Mouse (Mus musculus) left cerebral cortex, postnatal 36 days (tissue): ENCODE data around the gene Cpsf4l. TPM values are rescaled to one million over a fixed set of nuclear protein-coding genes. Genes with fewer than 3 reads are reported as not detected.

Experiments used
- DNase-seq, 2 experiments: peaks; one replicate each; pipeline ENCODE4 v3.0.0; 2021 to 2022; ENCODE audit warnings: low spot score in 2 of 2, mixed read lengths in 1 of 2
- intact Hi-C: fragments of 180-260 bp; cut with DNase I; formaldehyde crosslinking; loops from one replicate; pipeline ENCODE4 v1.15.1; 2025
- total RNA-seq, 2 experiments: library from RNA; stranded (reverse); gene quantifications; 2 replicates each; pipeline ENCODE4 v1.2.3; 2021

The Cpsf4l gene
- total RNA-seq, 2 experiments from 2014 or later: not detected

- DNase-seq: no peak
- intact Hi-C loops: no loop called here
Observed at GRCm38 (mm10) chr11:113737912-113738311, 28.1 kb upstream of the Cpsf4l start.

DNA sequence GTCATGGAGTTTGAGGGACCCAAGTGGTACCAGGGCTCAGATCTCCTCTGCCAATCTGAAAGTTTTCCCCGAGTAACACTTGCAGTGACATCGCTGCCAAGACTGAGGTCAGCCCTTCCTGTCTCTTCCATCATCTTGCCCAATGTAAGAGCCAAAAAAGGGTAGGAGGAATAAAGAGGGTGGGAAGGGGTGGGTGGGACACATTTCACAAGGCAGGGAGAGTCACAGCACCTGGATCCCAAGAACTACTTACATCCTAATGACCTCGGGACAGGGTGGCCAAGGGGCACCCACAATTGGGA is 27.7 kb upstream of the Cpsf4l start:
- intact Hi-C loops: no loop called here

GRCm38 (mm10) chr11:113736848-113737552 is 27.2 kb upstream of the Cpsf4l start:
- intact Hi-C loops: no loop called here
- DNase-seq: no peak

More for the DNA sequence above, 27.7 kb upstream of the Cpsf4l start:
- DNase-seq: no peak

DNA sequence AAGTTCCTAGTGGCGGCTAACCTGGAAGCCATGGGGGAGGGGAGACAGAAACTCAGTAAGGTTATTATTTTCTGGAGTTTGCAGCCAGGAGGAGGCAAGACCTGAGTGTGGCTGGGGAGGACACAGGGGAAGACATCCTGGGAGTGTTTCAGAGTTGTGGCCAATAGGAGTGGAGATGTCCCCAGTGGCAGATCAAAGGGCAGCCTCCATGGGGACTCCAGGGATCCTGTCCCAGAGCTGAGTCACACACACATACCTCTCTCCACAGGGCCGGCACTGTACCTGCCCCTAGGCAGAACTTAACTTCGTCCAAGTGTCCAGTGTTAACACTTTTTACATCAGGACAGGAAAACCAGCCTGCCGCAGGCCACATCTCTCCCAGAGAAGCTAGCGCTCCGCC is 25.3 kb upstream of the Cpsf4l start:
- DNase-seq: no peak
- intact Hi-C loops: no loop called here

DNA sequence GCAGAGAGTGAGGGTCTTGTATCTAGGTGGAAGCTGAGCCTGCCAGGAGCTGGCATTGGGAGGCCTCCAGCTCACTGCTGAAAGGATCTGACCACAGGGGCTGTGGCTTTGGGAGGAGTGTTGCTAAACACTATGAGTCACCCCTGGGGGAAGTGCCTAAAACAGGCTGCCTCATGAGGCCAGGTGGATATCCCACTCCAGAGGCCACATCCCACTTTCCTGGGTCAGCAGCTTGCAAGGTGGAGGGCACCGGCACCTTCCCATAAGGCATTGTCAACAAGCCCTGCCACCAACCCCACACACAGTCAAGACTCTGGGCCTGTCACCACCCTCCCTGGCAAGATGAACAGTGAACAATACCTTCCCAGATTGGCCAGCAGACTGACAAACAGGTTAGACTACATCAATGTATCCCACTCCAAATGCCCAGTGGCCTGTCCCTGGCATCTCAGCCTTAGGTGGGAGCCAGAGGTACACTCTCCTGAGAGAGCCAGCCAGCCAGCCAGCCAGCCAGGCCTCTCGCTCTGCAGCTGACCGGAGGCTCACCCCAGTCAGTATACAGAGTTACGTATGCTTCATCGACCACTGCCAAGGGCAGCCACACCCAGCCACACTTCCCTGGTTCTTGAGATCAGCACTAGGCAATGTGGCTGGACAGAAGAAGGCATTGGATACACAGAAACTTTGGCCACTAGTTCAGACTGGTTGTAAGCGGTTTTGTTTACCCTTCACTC is 24.0 kb upstream of the Cpsf4l start:
- intact Hi-C loops: no loop called here
- no peak for DNase-seq

DNA sequence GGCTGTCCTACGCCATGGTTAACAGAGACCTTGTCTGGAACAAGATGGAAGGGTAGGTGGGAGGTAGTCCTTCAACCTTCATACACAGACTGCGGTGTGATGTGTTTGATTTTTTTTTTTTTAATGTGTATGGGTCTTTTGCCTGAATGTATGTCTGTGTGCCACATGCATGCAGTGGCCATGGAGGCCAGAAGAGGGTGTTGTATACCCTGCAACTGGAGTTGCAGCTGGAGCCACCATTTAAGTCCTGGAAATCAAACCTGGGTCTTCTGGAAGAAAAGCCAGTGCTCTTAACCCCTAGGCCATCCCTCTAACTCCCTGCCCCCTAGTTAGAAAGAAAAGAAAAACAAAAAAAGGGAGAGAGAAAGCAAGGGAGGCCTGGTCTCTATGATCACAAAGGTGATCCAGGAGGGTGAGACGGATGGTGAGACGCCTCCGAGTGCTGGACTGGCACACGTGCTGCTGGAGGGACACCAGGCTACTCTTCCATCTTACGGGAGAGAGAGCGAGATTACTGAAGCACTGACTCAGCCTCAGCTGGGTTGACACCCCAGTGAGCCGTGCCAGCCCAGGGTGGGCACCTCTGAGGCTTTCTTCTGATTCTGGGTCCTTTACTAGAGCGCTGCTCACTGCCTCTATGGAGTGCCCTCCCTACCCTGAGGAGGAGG is 22.3 kb upstream of the Cpsf4l start:
- no peak for DNase-seq
- intact Hi-C loops: no loop called here

- DNase-seq: no peak
- intact Hi-C loops: no loop called here
Observed at GRCm38 (mm10) chr11:113730879-113731278, 21.1 kb upstream of the Cpsf4l start.

DNA sequence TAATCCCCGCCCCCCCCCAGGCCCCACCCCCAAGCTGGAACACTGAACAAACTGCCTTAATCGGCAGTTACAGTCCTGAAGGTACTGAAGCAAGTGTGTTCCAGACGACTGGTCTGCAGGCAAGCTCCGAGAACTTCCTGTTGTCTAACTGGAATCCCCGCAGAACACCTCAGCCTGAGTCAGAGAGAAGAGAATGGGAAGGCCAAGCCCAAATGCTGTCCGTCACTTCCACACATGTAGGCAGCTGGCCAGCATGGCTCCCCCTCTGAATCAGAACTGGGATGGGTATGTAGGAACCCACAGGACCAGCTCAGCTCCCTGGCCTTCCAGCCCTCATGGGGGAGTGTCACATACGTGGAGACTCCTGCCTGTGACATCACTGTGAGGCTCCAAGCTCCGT is 20.1 kb upstream of the Cpsf4l start:
- DNase-seq: no peak
- intact Hi-C loops: no loop called here

DNA sequence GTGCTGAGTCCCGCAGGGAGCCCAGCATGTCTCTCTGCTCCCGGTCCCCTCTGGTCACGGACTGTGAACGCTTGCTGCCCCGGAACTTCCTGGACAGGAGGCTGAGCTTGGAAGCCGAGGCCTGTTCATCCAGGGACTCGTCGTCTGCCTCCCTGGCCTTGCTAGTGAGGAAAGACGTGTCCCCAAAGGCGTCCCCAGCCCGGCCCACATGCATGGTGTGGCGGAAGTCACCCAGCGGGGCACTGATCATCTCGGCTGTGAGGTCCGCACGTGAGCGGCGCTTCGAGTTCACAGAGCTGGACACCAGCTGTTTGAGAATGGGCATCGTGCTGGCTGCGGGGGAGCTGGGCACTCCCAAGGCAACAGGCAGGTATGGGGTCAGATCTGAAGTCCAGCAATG is 19.4 kb upstream of the Cpsf4l start:
- DNase-seq: no peak
- intact Hi-C loops: no loop called here

DNA sequence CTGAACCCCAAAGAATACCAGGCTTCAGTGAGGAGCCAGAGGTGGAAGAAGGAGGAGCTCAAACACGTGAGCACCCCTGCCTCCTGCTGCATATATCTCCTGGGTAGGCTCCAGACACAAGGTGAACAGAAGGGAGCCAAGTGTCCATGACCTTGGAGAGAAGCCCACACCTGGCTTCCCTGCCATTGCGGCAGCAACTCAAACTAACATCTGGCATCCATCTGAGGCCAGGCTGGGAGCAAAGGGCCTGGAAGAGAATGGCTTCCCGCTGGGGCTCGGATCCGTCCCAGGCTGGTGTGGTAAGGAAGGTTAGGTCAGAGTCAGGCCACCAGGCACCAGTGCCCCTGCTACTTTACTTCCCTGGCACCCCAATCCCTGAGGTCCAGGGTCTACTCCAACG is 18.2 kb upstream of the Cpsf4l start:
- intact Hi-C loops: no loop called here
- no peak for DNase-seq

DNA sequence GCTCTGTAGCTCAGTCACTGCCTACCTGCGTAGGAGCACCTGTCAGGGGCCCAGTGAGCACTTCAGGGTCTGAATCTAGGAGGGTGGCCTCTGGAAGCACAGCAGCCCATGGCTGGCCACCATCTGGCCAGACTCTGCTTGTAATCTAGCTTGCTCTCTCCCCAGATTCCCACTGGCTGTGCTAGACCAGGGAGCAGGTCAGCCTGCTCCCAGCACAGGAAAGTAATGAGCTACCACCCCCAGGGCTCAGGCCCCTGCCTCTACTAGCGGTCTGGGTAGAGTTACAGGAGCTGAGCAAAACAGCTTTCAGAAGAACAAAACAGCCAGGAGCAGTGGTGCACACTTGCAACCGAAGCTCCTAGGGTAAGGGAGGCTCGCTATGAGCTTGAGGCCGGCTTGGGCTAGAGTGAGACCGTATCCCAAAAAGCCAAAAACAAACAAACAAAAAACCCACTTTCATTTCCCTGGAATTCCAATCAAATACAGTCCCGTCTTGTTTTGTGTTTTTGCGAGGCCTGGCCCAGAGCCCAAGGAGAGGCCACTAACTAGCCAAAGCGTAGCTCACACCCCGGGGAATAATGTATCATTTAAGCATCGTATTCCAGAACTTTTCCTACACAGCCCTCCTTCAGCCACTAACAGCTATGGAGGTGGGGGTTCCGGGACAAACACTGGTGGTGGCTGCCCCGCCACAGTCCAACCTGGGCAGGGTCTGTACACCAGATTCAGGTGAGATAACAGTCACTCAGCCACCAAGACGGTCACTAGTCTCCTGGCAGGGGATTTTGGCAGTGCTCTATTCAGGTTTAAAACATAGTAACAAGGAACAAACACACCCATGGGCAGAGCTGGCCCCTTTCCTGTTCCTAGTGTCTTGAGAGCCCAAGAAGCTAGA is 17.4 kb upstream of the Cpsf4l start:
- no peak for DNase-seq
- intact Hi-C loops: no loop called here

- no peak for DNase-seq
- intact Hi-C loops: no loop called here
Observed at GRCm38 (mm10) chr11:113725235-113726048, 15.6 kb upstream of the Cpsf4l start.

DNA sequence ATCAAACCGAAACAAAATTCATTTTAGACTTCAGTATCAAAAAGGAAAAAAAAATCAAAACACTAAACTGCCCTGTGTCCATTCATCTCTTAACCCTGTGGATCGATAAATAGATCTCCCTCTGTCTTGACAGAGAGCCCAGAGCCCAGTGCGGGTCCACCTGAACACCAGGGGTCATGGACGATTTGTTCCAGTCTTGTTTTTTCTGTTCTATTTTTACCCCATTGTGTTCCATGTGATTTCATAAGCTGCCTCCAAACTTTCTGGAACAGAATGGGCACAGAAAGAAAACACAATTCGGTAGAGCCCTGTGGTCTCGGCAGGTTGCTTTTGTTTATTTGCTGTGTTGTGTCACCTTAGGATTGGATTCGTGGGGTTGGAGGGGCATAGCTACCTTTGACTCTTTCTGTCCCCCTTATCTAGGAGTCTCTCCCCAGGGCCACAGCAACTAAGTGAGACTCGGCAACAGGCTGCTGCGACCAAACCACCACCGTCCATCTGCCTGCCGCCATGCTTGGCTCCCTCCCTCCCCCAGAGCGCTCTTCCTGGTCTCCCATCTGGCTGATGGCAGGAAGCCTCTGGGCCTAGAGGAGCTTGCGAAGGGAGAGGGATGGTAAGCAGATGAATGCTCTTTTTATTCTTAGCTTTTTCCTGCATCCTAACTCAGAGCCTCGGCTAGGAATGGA is 12.7 kb upstream of the Cpsf4l start:
- DNase-seq: no peak
- intact Hi-C loops: no loop called here

DNA sequence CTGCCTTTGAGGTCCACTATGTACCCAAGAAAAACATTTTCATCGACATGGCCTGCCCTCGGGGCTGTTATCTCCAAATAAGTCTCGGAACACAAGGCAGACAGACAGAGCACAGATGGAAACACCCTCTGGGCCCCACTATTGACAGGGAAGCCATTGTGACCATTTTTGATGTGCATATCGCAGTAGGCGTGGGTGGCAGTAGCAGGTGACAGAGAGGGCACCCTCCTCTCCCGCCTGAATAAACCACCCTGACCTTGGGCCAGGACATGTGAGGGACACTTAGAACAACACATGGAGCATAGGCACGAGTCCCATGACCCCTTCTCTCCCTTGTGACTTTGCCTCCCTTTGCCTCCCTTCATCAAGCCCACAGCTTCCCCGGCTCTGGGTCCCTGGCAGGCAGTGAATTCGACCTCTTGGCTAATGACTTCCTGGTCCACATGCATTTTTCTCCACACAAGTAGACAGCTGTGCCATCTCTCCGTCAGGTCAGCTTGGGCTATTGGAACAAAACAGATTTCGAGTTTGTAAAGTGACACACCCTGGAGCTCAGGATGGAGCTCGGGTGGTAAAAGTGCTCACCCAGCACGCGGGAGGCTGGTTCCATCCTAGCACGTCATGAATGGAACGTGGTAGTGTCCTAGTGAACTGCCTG is 8.1 kb upstream of the Cpsf4l start:
- intact Hi-C loops: no loop called here
- DNase-seq: no peak

DNA sequence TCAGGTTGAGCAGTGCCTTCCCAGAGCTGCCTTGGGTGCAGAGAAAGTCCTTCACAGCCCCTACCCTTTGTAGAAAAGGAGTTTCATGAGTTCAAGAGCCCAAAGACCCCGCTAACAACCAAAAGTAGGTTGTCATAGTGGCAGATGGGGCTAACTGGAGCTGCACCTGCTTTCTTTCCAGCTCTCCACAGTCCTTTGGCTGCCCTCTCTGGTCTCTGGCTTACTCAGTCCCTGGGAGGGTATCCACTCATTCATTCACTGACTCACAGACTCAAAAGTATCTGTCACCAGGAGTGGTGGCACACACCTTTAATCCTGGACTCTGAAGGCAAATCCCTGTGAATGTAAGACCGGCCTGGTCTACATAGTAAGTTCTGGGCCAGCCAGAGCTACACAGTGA is 6.3 kb upstream of the Cpsf4l start:
- intact Hi-C loops: no loop called here
- no peak for DNase-seq

- no peak for DNase-seq
- intact Hi-C loops: no loop called here
Observed at GRCm38 (mm10) chr11:113715078-113715674, 5.4 kb upstream of the Cpsf4l start.

DNA sequence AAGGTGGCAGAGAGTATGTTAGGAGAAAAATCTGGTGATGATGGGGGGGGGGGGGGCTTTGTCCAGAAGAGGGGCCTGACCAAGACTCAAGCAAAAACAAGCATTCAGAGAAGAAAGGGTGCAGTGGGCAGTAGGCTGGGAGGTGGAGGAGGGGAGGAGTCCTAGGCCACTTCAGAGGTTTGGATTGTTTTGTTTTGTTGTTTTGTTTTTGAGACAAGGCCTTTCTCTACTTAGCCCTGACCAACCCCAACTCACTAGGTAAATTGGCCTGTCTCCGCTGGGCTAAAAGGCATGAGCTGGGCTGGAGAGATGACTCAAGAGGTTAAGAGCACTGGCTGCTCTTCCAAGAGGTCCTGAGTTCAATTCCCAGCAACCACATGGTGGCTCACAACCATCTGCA is 1.2 kb upstream of the Cpsf4l start:
- intact Hi-C loops: loop anchor here (5.0 kb wide), 1 partner anchor 36 kb away; no protein-coding TSS in a partner anchor
- no peak for DNase-seq
